Mouse (Mus musculus) heart, adult 2 months (tissue): ENCODE results near the gene Gatd1. TPM values are rescaled to one million over a fixed set of nuclear protein-coding genes. Genes with fewer than 3 reads are reported as not detected.

ENCODE experiments used
- DNase-seq, 2 experiments: peaks; one replicate each; pipeline ENCODE4 v3.0.0; 2021
- H3K27ac ChIP-seq: fragments of 200-600 bp; 2 replicates; pipeline ENCODE4 v1.8.1; 2022
- H3K27me3 ChIP-seq: fragments of 200-500 bp; 2 replicates; pipeline ENCODE4 v1.6.1; 2012; ENCODE audit warnings: mild to moderate bottlenecking, low read length, inconsistent platforms, mixed read lengths; ENCODE audit not compliant: control insufficient read depth, insufficient read depth
- H3K36me3 ChIP-seq: fragments of 200-500 bp; 2 replicates; pipeline ENCODE4 v1.6.1; 2012; ENCODE audit warnings: low read length, inconsistent platforms; ENCODE audit not compliant: control insufficient read depth, insufficient read depth
- H3K4me1 ChIP-seq: fragments of 200-500 bp; 2 replicates; pipeline ENCODE4 v1.6.1; 2011; ENCODE audit warnings: low read length; ENCODE audit not compliant: control insufficient read depth, insufficient read depth
- H3K4me3 ChIP-seq: fragments of 200-600 bp; 2 replicates; pipeline ENCODE4 v1.8.1; 2022
- H3K79me2 ChIP-seq: fragments of 200-500 bp; replicated peaks from 2 replicates; pipeline ENCODE4 v1.6.1; 2012; ENCODE audit warnings: mild to moderate bottlenecking, inconsistent platforms, low read length, moderate library complexity, mixed read lengths; ENCODE audit not compliant: control insufficient read depth, insufficient read depth
- H3K9ac ChIP-seq: fragments of 200-500 bp; 2 replicates; pipeline ENCODE4 v1.6.1; 2012; ENCODE audit warnings: low read depth, mild to moderate bottlenecking, control low read depth, inconsistent platforms, low read length, mixed read lengths
- CTCF ChIP-seq: fragments of 200-600 bp; IDR thresholded peaks from 2 replicates; pipeline ENCODE4 v1.8.1; 2022; ENCODE audit warnings: antibody characterized with exemption, mild to moderate bottlenecking, moderate library complexity
- EP300 ChIP-seq: fragments of 200-500 bp; IDR thresholded peaks from 2 replicates; pipeline ENCODE4 v1.6.1; 2011; ENCODE audit warnings: low read depth, low read length, control low read depth; ENCODE audit not compliant: insufficient read depth
- POLR2A ChIP-seq: fragments of 200-500 bp; IDR thresholded peaks from 2 replicates; pipeline ENCODE4 v1.6.1; 2011; ENCODE audit warnings: mild to moderate bottlenecking, low read depth, low read length, control low read depth; ENCODE audit not compliant: insufficient read depth
- WGBS: fragments of 180-500 bp; shearing (Covaris S2); methylation state at CpG from one replicate; pipeline ENCODE4 v1.1.7; 2018; 5-methylcytosine and 5-hydroxymethylcytosine counted together
- intact Hi-C: fragments of 180-260 bp; cut with DNase I; formaldehyde crosslinking; loops from one replicate; pipeline ENCODE4 v1.15.1; 2025
- polyA plus RNA-seq: library from polyadenylated mRNA; depleted of rRNA; stranded (reverse); fragments of >200 nt; gene quantifications from 2 replicates; pipeline ENCODE4 v1.2.3, GENCODE M21; 2012
- total RNA-seq, 2 experiments: library from RNA; stranded (reverse); gene quantifications; 2 replicates each; pipeline ENCODE4 v1.2.3; 2021

Gene Gatd1
- total and polyA plus RNA-seq, 3 experiments: 13.4 to 23.4 (median 14.9) TPM

GRCm38 (mm10) chr7:141443081-141443821 lies 29.3 kb upstream of the Gatd1 start:
- no peak overlapping the region for H3K27ac ChIP-seq
- peaks cover 3% of the 10 kb centered on the region for H3K4me1 ChIP-seq
- TF ChIP-seq EP300 (no peak), CTCF (peak; percentile 24; the same call in 1 of the 2 replicates), POLR2A (no peak)
- no peaks in the 10 kb centered on the region for H3K79me2 ChIP-seq
- intact Hi-C loops: no loop called here
- WGBS: 16% methylated on average over 12 of the region's 12 CpGs
- H3K27me3 ChIP-seq: no peaks in the 10 kb centered on the region
- H3K36me3 ChIP-seq: peaks cover 2% of the 10 kb centered on the region
- H3K9ac ChIP-seq: no peak overlapping the region; the same call in 1 of the 2 replicates
- peak in 1 of 2 experiments; percentile 27 for DNase-seq
- peak overlapping the region; percentile 45 for H3K4me3 ChIP-seq

GRCm38 (mm10) chr7:141442199-141442598 lies 28.3 kb upstream of the Gatd1 start:
- Histone ChIP-seq H3K4me1 (peaks cover 3% of the 10 kb centered on the region), H3K36me3 (no peaks in the 10 kb centered on the region), H3K9ac (no peak overlapping the region), H3K4me3 (no peak overlapping the region), H3K27me3 (no peaks in the 10 kb centered on the region), H3K27ac (no peak overlapping the region), H3K79me2 (no peaks in the 10 kb centered on the region)
- intact Hi-C loops: no loop called here
- 95% methylated on average over 13 of the region's 13 CpGs for WGBS
- TF ChIP-seq CTCF (no peak), POLR2A (no peak), EP300 (no peak)
- DNase-seq: peak in 1 of 2 experiments; percentile 14

DNA sequence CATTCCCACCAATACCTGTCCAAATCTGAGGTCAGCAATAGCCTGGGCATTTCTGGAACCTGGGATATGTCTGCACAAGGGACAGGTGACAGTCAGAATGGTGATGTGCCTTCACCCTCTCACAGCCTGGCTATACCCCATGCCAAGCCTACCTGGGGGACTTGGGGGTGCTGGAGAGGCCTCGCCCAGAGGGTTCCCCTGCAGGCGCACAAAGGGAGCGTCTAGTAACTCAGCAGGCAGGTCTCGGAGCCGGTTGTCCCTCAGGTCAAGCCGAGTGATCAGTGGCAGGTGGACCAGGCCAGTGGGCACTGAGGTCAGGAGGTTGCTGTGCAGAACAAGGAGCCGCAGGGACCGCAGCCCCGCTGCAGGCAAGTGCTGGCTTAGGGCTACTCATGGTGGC lies 27.5 kb upstream of the Gatd1 start:
- intact Hi-C loops: no loop called here
- WGBS: 96% methylated on average over 9 of the region's 9 CpGs
- Histone ChIP-seq H3K79me2 (no peaks in the 10 kb centered on the region), H3K36me3 (no peaks in the 10 kb centered on the region), H3K4me3 (no peak overlapping the region), H3K27me3 (no peaks in the 10 kb centered on the region), H3K4me1 (peaks cover 1% of the 10 kb centered on the region), H3K27ac (no peak overlapping the region), H3K9ac (no peak overlapping the region)
- peak in 1 of 2 experiments; percentile 19 for DNase-seq
- TF ChIP-seq CTCF (no peak), POLR2A (no peak)

- Histone ChIP-seq H3K79me2 (no peaks in the 10 kb centered on the region), H3K4me1 (peaks cover 6% of the 10 kb centered on the region), H3K27ac (no peak overlapping the region), H3K9ac (no peak overlapping the region), H3K27me3 (no peaks in the 10 kb centered on the region), H3K36me3 (no peaks in the 10 kb centered on the region), H3K4me3 (no peak overlapping the region)
- WGBS: 19% methylated on average over 6 of the region's 6 CpGs
- peak; percentile 55 to 57 for DNase-seq
- intact Hi-C loops: no loop called here
- TF ChIP-seq CTCF (peak; percentile 85), EP300 (no peak)
These were observed 26.7 kb upstream of the Gatd1 start for GRCm38 (mm10) chr7:141440613-141441012.

GRCm38 (mm10) chr7:141439811-141440210 lies 25.9 kb upstream of the Gatd1 start:
- WGBS: 95% methylated on average over 11 of the region's 11 CpGs
- Histone ChIP-seq H3K36me3 (no peaks in the 10 kb centered on the region), H3K4me1 (peaks cover 9% of the 10 kb centered on the region), H3K79me2 (no peaks in the 10 kb centered on the region), H3K27ac (no peak overlapping the region), H3K4me3 (no peak overlapping the region), H3K9ac (no peak overlapping the region), H3K27me3 (no peaks in the 10 kb centered on the region)
- peak in 1 of 2 experiments; percentile 19 for DNase-seq
- intact Hi-C loops: no loop called here
- no peak for TF ChIP-seq CTCF
- no peak for TF ChIP-seq POLR2A
- no peak for TF ChIP-seq EP300

DNA sequence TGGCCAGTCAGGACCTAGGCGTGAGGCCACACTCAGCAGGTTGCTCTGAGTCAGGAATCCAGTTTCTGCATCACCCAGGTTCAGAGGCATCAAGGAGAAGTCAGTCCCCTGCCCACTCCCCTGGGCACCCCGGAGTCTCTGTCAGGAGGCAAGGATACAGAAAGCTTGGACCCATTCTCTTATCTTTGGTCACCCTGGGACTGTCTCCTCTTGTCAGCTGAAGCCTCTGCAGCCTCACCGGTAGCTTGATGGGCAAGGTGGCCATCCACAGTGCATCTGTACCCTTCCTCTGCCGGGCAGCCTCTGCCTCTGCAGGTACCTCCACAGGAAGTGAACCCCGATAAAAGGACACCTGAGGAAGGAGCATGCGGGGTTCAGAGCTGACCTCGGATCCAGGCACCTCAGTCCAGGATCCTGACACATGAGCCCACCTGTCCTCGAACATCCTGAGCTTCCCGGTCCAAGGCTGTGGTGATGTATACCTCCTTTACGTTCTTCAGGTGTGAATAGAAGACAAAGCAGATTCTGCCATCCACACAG lies 25.3 kb upstream of the Gatd1 start:
- no peak for DNase-seq
- Histone ChIP-seq H3K9ac (no peak overlapping the region), H3K4me1 (peaks cover 11% of the 10 kb centered on the region), H3K79me2 (no peaks in the 10 kb centered on the region), H3K27ac (no peak overlapping the region), H3K36me3 (no peaks in the 10 kb centered on the region), H3K27me3 (no peaks in the 10 kb centered on the region), H3K4me3 (no peak overlapping the region)
- WGBS: 95% methylated on average over 10 of the region's 10 CpGs
- intact Hi-C loops: no loop called here
- no peak for TF ChIP-seq EP300
- TF ChIP-seq POLR2A: no peak
- TF ChIP-seq CTCF: no peak
